Mouse (Mus musculus): ENCODE measurements around the gene Sept14.

DNA sequence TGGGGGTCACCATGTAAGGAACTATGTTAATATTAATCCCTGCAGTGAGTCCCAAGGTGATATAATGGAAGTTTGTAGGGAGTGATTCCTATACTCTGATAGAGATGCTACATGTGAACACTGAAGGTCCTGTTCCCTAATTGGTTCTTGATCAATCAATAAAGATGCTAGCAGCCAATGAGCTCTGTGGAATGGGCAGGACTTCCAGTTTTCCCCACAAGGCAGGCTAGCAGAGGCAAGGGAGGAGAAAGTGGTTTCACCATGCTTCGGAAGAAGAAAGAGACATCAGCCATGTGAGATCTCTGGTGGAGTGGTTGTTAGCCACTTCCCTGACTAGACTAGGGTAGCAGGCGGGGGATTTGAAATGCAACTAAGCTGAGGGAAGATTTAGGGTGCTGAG lies 7.8 kb downstream of the Sept14 start:
- TF ChIP-seq POLR2A (IDR thresholded peaks at IDR 0.05; ENCODE audit: low read depth, low read length) (no peak), CTCF (IDR thresholded peaks at IDR 0.05; ENCODE audit: borderline replicate concordance, insufficient read depth, low read length) (no peak)

All from embryonic fibroblast, embryonic 13.5 days (primary cell).